ENCODE assay signal across 24 mouse cellular contexts in genomic region chr5:54052205-54052604, GRCm38 (mm10).
"Had no signal": no experiment of that assay in that cellular context is flagged by ENCODE, and none has a peak within 500 bp of the region (broad histone marks: within the 10 kb centered on the region; RNA-seq: fewer than 3 reads in every experiment).

No protein-coding gene starts in this region.

- H3K9me3 ChIP-seq: hindbrain, embryonic 10.5 days; hindbrain, embryonic 12.5 days; intestine, embryonic 15.5 days; limb, embryonic 13.5 days; limb, embryonic 15.5 days; liver, embryonic 13.5 days; liver, embryonic 15.5 days had no signal

- DNase-seq: gastrocnemius, postnatal 14 days; gastrocnemius, postnatal 36 days; heart, adult 11 months; heart, adult 2 months; heart, postnatal 10 days; heart, postnatal 4 days; kidney, adult 18-20 months; kidney, adult 8-10 months; kidney, postnatal 10 days; kidney, postnatal 25 days; kidney, postnatal 4 days; left cerebral cortex, postnatal 4 days; liver, embryonic 13.5 days had no signal

- H3K36me3 ChIP-seq: hindbrain, embryonic 12.5 days; intestine, embryonic 15.5 days; liver, embryonic 13.5 days; liver, embryonic 15.5 days had no signal

- H3K9ac ChIP-seq: hindbrain, embryonic 12.5 days; hindbrain, embryonic 14.5 days; intestine, embryonic 15.5 days; limb, embryonic 13.5 days; limb, embryonic 15.5 days; liver, embryonic 13.5 days; liver, embryonic 15.5 days had no signal

- H3K27ac ChIP-seq: heart, adult 2 months; hindbrain, embryonic 10.5 days; hindbrain, embryonic 12.5 days; hindbrain, embryonic 14.5 days; intestine, embryonic 15.5 days; left cerebral cortex, adult 2 months; limb, embryonic 13.5 days; limb, embryonic 15.5 days; liver, embryonic 13.5 days; liver, embryonic 15.5 days had no signal

- ATAC-seq: hindbrain, embryonic 16.5 days; inflammation-experienced regulatory T-cells, adult 6 months; intestine, embryonic 15.5 days; intestine, postnatal 0 days had no signal

- H3K4me3 ChIP-seq: heart, adult 2 months; hindbrain, embryonic 10.5 days; hindbrain, embryonic 12.5 days; intestine, embryonic 15.5 days; left cerebral cortex, adult 2 months; limb, embryonic 13.5 days; limb, embryonic 15.5 days; liver, embryonic 13.5 days; liver, embryonic 15.5 days had no signal

- H3K27me3 ChIP-seq: hindbrain, embryonic 12.5 days; intestine, embryonic 15.5 days; limb, embryonic 13.5 days; limb, embryonic 15.5 days; liver, embryonic 13.5 days; liver, embryonic 15.5 days had no signal
